Mouse (Mus musculus) forebrain, postnatal 0 days (tissue): ENCODE data around the gene 1700015G11Rik. TPM values are rescaled to one million over a fixed set of nuclear protein-coding genes. Genes with fewer than 3 reads are reported as not detected.

ENCODE experiments used
- ATAC-seq: fragments of 200-750 bp; cut with Nextera tagmentation; 2 replicates; pipeline ENCODE4 v1.8.0; 2017; ENCODE audit warnings: mild to moderate bottlenecking, moderate library complexity
- DNase-seq: peaks from one replicate; pipeline ENCODE4 v3.0.0-alpha.2; 2015
- H3K27ac ChIP-seq: fragments of 300-500 bp; sonication (generic); 2 replicates; pipeline ENCODE4 v1.5.1; 2014; ENCODE audit warnings: low read depth, mild to moderate bottlenecking, antibody characterized with exemption, low read length, moderate library complexity, mixed read lengths
- H3K27me3 ChIP-seq: fragments of 300-500 bp; sonication (generic); 2 replicates; pipeline ENCODE4 v1.6.1; 2014; ENCODE audit warnings: mild to moderate bottlenecking, low read length, mixed read lengths; ENCODE audit not compliant: insufficient read depth
- H3K36me3 ChIP-seq: fragments of 300-500 bp; sonication (generic); 2 replicates; pipeline ENCODE4 v1.6.1; 2014; ENCODE audit warnings: mild to moderate bottlenecking, moderate library complexity; ENCODE audit not compliant: insufficient read depth
- H3K4me1 ChIP-seq: fragments of 300-500 bp; sonication (generic); 2 replicates; pipeline ENCODE4 v1.6.1; 2014; ENCODE audit warnings: antibody characterized with exemption; ENCODE audit not compliant: insufficient read depth
- H3K4me2 ChIP-seq: fragments of 300-500 bp; sonication (generic); 2 replicates; pipeline ENCODE4 v1.6.1; 2014; ENCODE audit warnings: low read depth, mild to moderate bottlenecking, moderate library complexity
- H3K4me3 ChIP-seq: fragments of 300-500 bp; sonication (generic); 2 replicates; pipeline ENCODE4 v1.5.1; 2014; ENCODE audit warnings: low read depth, low read length, mixed read lengths
- H3K9ac ChIP-seq: fragments of 300-500 bp; sonication (generic); 2 replicates; pipeline ENCODE4 v1.6.1; 2014; ENCODE audit warnings: mild to moderate bottlenecking
- H3K9me3 ChIP-seq: fragments of 300-500 bp; sonication (generic); 2 replicates; pipeline ENCODE4 v1.6.1; 2016; ENCODE audit warnings: low read length
- CTCF ChIP-seq: sonication (generic); IDR thresholded peaks from 2 replicates; pipeline ENCODE4 v1.5.1; 2016; ENCODE audit warnings: antibody characterized with exemption, control low read depth, low read depth
- WGBS: fragments of 180-500 bp; shearing (Covaris S2); extraction: QIAGEN DNeasy Blood & Tissue Kit; methylation state at CpG from one replicate; pipeline ENCODE4 v1.1.7; 2014; 5-methylcytosine and 5-hydroxymethylcytosine counted together
- polyA plus RNA-seq: library from polyadenylated mRNA; unstranded; fragments of >200 nt; fragmentation: Nextera tagmentation; extraction: Ambion mirVana; gene quantifications from 2 replicates; pipeline ENCODE4 v1.2.1, GENCODE M21; 2015
- total RNA-seq: library from RNA; depleted of rRNA; stranded (reverse); fragments of >200 nt; gene quantifications from 2 replicates; pipeline ENCODE4 v1.2.3, GENCODE M21; 2014

Gene 1700015G11Rik
- total and polyA plus RNA-seq, 2 experiments from 2014 or later: not detected

DNA sequence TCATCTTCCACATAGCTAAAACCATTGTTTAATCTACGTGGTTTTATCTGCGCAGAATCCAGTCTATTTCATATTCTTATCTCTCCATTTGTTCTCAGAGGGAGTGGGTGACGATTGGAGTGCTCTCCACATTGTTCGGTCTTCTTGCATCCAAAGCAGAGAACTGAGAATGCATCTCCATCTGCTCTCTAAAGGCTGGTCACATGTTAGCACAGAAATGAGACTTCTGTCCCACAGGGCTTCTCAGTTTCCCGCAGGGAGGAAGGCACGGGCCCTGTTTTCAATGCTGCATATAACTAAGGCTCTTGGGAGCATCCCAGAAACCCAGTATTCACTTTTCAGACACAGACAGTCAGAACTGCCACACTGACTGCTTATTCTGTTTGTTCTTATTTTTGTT is 29.8 kb downstream of the 1700015G11Rik start:
- H3K27me3 ChIP-seq: no peaks in the 10 kb centered on the region
- 61% methylated on average over 6 of the region's 6 CpGs for WGBS
- no peak overlapping the region for H3K4me2 ChIP-seq
- H3K27ac ChIP-seq: no peak overlapping the region
- ATAC-seq (peak; percentile 66), DNase-seq (peak; percentile 16)
- no peaks in the 10 kb centered on the region for H3K4me1 ChIP-seq
- H3K9ac ChIP-seq: no peak overlapping the region
- H3K36me3 ChIP-seq: no peaks in the 10 kb centered on the region
- no peak for TF ChIP-seq CTCF
- no peak overlapping the region for H3K4me3 ChIP-seq
- no peaks in the 10 kb centered on the region for H3K9me3 ChIP-seq

DNA sequence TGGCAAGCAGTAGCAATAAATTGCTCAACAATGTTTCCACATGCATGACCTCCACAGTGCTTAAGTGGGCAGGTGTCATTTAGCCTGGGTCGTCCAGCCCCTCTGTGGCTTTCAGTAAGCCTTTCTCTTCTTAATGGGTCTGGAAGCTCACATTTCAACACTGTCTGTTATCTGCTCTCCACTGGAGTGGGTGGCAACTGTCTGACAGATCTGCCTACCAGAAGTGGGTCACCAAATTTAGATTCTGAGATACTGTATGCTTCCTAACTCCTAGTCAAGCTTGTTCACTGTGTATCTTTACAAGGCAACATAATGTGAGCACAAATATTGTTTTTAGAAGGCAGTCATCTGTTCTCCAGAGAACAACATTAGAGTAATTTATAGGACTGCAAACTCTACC is 33.2 kb downstream of the 1700015G11Rik start:
- no peaks in the 10 kb centered on the region for H3K27me3 ChIP-seq
- no peak overlapping the region for H3K4me2 ChIP-seq
- ATAC-seq (peak; percentile 42; the same call in 1 of the 2 replicates), DNase-seq (no peak)
- WGBS: 37% methylated on average over 1 of the region's 1 CpGs
- no peak for TF ChIP-seq CTCF
- no peak overlapping the region for H3K9ac ChIP-seq
- no peak overlapping the region for H3K27ac ChIP-seq
- no peak overlapping the region for H3K4me3 ChIP-seq
- no peaks in the 10 kb centered on the region for H3K4me1 ChIP-seq
- H3K36me3 ChIP-seq: no peaks in the 10 kb centered on the region
- no peaks in the 10 kb centered on the region for H3K9me3 ChIP-seq

GRCm38 (mm10) chr7:51979271-51979670 is 36.3 kb downstream of the 1700015G11Rik start:
- Histone ChIP-seq H3K27ac (no peak overlapping the region), H3K36me3 (no peaks in the 10 kb centered on the region), H3K9ac (no peak overlapping the region), H3K4me2 (no peak overlapping the region), H3K27me3 (no peaks in the 10 kb centered on the region), H3K9me3 (no peaks in the 10 kb centered on the region), H3K4me3 (no peak overlapping the region), H3K4me1 (no peaks in the 10 kb centered on the region)
- TF ChIP-seq CTCF: peak; percentile 60
- ATAC-seq: no peak
- 43% methylated on average over 5 of the region's 5 CpGs for WGBS
- DNase-seq: no peak

- H3K9me3 ChIP-seq: no peaks in the 10 kb centered on the region
- no peaks in the 10 kb centered on the region for H3K36me3 ChIP-seq
- H3K27ac ChIP-seq: no peak overlapping the region
- WGBS: 31% methylated on average over 6 of the region's 6 CpGs
- H3K27me3 ChIP-seq: no peaks in the 10 kb centered on the region
- H3K4me2 ChIP-seq: no peak overlapping the region
- H3K9ac ChIP-seq: no peak overlapping the region
- no peak overlapping the region for H3K4me3 ChIP-seq
- ATAC-seq (no peak), DNase-seq (no peak)
- no peaks in the 10 kb centered on the region for H3K4me1 ChIP-seq
- no peak for TF ChIP-seq CTCF
Observed at GRCm38 (mm10) chr7:51975181-51975580, 40.3 kb downstream of the 1700015G11Rik start.

GRCm38 (mm10) chr7:51973526-51973925 is 42.0 kb downstream of the 1700015G11Rik start:
- no peak overlapping the region for H3K27ac ChIP-seq
- no peak for TF ChIP-seq CTCF
- DNase-seq (no peak), ATAC-seq (no peak)
- no peak overlapping the region for H3K4me2 ChIP-seq
- no peak overlapping the region for H3K4me3 ChIP-seq
- H3K9ac ChIP-seq: no peak overlapping the region
- no peaks in the 10 kb centered on the region for H3K4me1 ChIP-seq
- no peaks in the 10 kb centered on the region for H3K27me3 ChIP-seq
- 59% methylated on average over 2 of the region's 2 CpGs for WGBS
- no peaks in the 10 kb centered on the region for H3K9me3 ChIP-seq
- H3K36me3 ChIP-seq: no peaks in the 10 kb centered on the region

GRCm38 (mm10) chr7:51973091-51973490 is 42.4 kb downstream of the 1700015G11Rik start:
- no peaks in the 10 kb centered on the region for H3K36me3 ChIP-seq
- H3K27ac ChIP-seq: no peak overlapping the region
- H3K4me2 ChIP-seq: no peak overlapping the region
- WGBS: 61% methylated on average over 5 of the region's 5 CpGs
- no peak overlapping the region for H3K4me3 ChIP-seq
- no peak overlapping the region for H3K9ac ChIP-seq
- no peaks in the 10 kb centered on the region for H3K4me1 ChIP-seq
- no peaks in the 10 kb centered on the region for H3K27me3 ChIP-seq
- DNase-seq (no peak), ATAC-seq (no peak; the same call in 1 of the 2 replicates)
- no peak for TF ChIP-seq CTCF
- no peaks in the 10 kb centered on the region for H3K9me3 ChIP-seq

GRCm38 (mm10) chr7:51972252-51972855 is 43.2 kb downstream of the 1700015G11Rik start:
- no peaks in the 10 kb centered on the region for H3K27me3 ChIP-seq
- H3K36me3 ChIP-seq: no peaks in the 10 kb centered on the region
- H3K4me1 ChIP-seq: no peaks in the 10 kb centered on the region
- TF ChIP-seq CTCF: peak; percentile 90
- H3K9me3 ChIP-seq: no peaks in the 10 kb centered on the region
- H3K9ac ChIP-seq: no peak overlapping the region
- H3K27ac ChIP-seq: 0 out of 2 replicates have a peak overlapping the region, but pooled peaks have one; percentile 40
- H3K4me2 ChIP-seq: no peak overlapping the region
- DNase-seq: peak; percentile 89
- peak; percentile 75 for ATAC-seq
- no peak overlapping the region for H3K4me3 ChIP-seq
- WGBS: 28% methylated on average over 6 of the region's 6 CpGs
